Mouse (Mus musculus): Measurements from ENCODE around the gene Clybl.
A peak's percentile ranks its signal among the peaks of the same experiment; 100 is the strongest.

Gene Clybl

GRCm38 (mm10) chr14:122246919-122247859, 65.7 kb downstream of the Clybl start:
- DNase-seq (ENCODE audit: extremely low spot score) = no peak

GRCm38 (mm10) chr14:122249123-122249522, 67.6 kb downstream of the Clybl start:
- DNase-seq (ENCODE audit: extremely low spot score) = no peak

- no peak for DNase-seq (ENCODE audit: extremely low spot score)
Observed at GRCm38 (mm10) chr14:122251346-122251745, 69.8 kb downstream of the Clybl start.

- DNase-seq (ENCODE audit: extremely low spot score) = peak; percentile 47
Observed at GRCm38 (mm10) chr14:122255562-122256260, 74.2 kb downstream of the Clybl start.

- peak; percentile 33 for DNase-seq (ENCODE audit: extremely low spot score)
Observed at GRCm38 (mm10) chr14:122256261-122256634, 74.7 kb downstream of the Clybl start.

- DNase-seq (ENCODE audit: extremely low spot score) = no peak
Observed at GRCm38 (mm10) chr14:122258297-122258696, 76.8 kb downstream of the Clybl start.

- no peak for DNase-seq (ENCODE audit: extremely low spot score)
Observed at GRCm38 (mm10) chr14:122261250-122261649, 79.7 kb downstream of the Clybl start.

- DNase-seq (ENCODE audit: extremely low spot score) = no peak
Observed at GRCm38 (mm10) chr14:122262851-122263659, 81.6 kb downstream of the Clybl start.

GRCm38 (mm10) chr14:122265214-122265613, 83.7 kb downstream of the Clybl start:
- DNase-seq (ENCODE audit: extremely low spot score) = no peak

GRCm38 (mm10) chr14:122267590-122267989, 86.1 kb downstream of the Clybl start:
- DNase-seq (ENCODE audit: extremely low spot score) = no peak

- DNase-seq (ENCODE audit: extremely low spot score) = peak; percentile 42
Observed at GRCm38 (mm10) chr14:122271104-122271746, 89.7 kb downstream of the Clybl start.

- no peak for DNase-seq (ENCODE audit: extremely low spot score)
Observed at GRCm38 (mm10) chr14:122277142-122277541, 95.6 kb downstream of the Clybl start.

- DNase-seq (ENCODE audit: extremely low spot score) = peak; percentile 55
Observed at GRCm38 (mm10) chr14:122279462-122280308, 98.2 kb downstream of the Clybl start.

- peak; percentile 74 for DNase-seq (ENCODE audit: extremely low spot score)
Observed at GRCm38 (mm10) chr14:122280309-122281071, 99.0 kb downstream of the Clybl start.

- no peak for DNase-seq (ENCODE audit: extremely low spot score)
Observed at GRCm38 (mm10) chr14:122281072-122281634, 99.6 kb downstream of the Clybl start.

GRCm38 (mm10) chr14:122283959-122284358, 102.5 kb downstream of the Clybl start:
- no peak for DNase-seq (ENCODE audit: extremely low spot score)

GRCm38 (mm10) chr14:122296399-122296798, 114.9 kb downstream of the Clybl start:
- DNase-seq (ENCODE audit: extremely low spot score) = no peak

- no peak for DNase-seq (ENCODE audit: extremely low spot score)
Observed at GRCm38 (mm10) chr14:122296864-122297263, 115.4 kb downstream of the Clybl start.

- DNase-seq (ENCODE audit: extremely low spot score) = no peak
Observed at GRCm38 (mm10) chr14:122297386-122298109, 116.0 kb downstream of the Clybl start.
